Mouse (Mus musculus): ENCODE results near the gene Notum.
"Not testable (repeated sequence)": the region's sequence is repeated elsewhere in the genome, so short reads cannot be mapped to it uniquely, and the experiment has no call there.

Gene Notum

DNA sequence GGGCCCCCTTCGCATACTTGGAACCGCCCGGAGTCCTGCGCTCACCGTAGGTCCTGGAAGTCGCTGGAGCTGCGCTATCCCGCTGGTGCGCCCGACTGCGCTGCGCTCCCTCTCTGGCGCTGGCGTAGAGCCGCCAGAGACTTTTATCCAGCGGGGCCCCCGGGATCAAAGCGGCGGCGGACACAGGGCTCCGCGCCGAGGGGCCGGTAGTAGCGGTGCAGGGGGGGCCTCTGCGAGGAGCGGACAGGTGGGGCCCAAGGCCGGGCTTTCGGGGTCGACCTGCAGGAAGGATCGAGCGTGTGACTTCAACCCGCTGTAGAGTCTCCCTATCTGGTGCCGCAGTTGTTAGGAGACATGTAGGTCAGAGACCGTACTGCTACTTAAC, at the start of gene Notum:
TSS of gene Notum (minus strand) at position 100 of the 385 bp plus-strand sequence.
- DNase-seq = no peak

DNA sequence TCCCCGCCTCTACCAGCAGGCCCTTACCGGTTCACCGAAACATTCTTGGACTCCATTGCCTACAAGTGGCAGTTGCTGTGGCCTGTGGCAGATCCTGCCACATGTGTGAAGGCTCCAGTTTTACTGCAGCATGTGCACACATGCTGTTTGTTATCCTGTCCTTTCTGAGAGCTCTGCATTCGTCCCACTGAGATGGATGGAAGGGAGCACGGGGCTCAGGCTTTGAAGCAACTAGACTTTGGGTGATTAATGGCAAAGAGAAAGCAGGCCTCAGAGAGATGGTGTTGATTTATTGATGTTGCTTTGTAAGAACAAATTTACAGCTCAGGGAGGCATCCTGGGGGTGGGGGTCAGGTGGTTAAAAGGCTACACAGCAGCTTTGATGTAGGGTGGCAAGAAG, 49.7 kb upstream of the Notum start:
- no peak for DNase-seq

DNA sequence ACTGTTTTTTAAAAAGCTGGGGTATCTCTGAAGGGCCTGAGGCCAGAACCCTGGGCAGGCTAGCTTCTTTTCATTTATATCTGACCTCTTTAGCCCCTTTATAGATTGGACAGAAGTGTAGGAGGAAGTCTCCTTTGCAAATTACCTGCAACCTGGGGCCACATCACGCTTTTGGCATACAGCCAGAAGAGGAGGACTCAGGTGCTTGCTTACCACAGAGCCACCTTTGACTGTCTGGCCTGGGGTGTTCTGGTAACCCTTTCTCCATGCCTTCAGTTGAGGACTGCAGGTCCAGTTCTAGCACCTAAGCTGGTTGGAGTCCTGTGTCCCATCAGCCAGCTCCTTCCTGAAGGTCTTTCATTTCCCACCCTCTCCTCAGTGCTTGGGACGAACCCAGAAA, 48.6 kb upstream of the Notum start:
- no peak for DNase-seq

DNA sequence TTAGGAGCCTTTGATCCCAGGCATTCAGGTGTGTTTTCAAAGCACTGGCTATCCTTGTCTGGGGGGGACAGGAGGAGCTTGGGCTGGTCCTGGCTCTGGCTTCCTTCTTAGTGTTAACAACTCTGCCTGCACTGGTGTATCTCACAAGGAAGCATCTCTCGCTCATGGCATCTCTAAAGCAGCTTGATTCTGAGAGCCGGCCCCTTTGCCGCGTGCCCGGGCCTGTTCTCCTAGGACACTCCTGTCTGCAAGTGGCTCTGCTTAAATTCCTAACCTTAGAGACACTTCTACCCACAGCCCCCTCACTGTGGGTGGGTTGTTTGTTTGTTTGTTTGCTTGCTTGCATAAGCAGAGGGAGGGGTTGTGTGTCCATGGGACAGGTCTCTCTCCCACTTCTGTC, 47.0 kb upstream of the Notum start:
- DNase-seq = no peak

DNA sequence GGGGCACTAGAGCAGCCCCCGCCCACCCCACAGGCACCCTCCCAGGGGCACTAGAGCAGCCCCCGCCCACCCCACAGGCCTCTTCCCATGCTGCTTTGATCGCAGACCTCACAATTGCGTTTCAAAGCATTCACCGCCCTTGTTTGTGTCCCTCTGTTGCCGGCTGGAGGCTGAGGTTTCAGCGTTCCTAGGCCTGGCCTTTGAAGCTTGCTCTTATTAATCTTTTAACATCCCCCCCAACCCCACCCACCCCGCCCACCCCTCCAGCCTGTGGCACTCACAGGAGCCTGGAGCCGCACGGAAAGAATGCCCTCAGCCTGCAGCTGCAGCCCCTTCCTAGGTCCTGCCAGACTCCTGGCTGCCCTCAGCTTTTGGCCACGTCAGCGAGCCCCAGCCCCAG, 46.2 kb upstream of the Notum start:
- DNase-seq = no peak

DNA sequence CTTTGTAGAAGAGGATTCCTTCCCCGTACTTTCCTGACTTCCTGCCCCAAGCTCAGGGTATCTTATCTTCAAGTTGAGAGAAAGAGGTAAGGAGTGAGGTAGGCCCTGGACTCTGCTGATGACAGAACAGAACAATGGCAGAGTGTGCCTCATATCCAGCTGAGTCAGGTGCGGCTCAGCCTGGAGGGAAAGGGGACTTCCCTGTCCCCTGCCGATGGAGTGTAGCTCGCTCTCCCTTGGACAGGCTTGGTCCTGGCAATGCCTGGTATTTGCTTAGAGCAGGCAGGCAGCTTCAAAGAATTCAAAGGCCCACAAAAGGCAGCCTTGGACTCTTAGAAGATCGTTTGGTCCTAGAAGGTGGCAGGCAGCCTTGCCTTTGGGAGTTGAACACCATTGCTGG, 45.1 kb upstream of the Notum start:
- DNase-seq = no peak

DNA sequence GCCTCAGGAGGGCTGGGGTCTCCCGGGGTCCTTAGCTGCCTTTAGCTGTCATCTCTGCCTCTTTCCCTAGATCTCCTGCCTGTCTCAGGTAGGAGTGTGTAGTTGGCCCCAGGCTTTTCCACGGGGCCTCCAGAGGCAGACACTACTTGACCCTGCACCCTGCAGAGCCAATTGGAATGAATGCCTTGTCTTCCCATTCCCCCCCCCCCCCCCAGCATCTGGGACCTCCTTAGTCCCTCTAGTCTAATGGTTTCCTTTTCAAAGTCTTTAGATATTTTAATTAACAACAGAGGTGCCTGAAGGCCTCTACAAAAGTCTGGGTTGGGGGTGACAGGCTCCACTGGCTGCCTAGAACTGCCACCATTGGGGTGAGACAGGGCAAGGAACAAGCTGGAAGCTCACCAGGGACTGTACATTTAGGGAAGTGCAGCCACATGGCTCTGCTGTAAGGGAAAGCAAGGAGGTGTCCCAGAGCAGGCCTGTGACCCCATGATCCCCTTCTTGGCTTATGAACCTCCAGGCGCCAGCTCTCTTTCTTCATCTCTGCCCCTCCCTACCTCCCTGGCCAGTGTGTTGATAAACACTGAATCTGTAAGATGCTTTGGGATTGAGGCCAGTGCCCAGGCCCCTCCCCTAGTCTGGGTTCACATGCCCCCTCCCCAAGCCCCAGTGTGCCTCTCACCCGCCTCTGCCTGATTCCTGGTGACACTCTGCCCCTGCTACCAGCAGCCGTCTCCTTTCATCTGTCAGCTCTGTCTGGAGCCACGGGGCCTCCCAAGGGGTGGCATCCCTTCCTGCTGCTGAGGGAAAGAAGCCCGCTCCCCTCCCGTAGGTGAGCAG, 43.7 kb upstream of the Notum start:
- no peak for DNase-seq

DNA sequence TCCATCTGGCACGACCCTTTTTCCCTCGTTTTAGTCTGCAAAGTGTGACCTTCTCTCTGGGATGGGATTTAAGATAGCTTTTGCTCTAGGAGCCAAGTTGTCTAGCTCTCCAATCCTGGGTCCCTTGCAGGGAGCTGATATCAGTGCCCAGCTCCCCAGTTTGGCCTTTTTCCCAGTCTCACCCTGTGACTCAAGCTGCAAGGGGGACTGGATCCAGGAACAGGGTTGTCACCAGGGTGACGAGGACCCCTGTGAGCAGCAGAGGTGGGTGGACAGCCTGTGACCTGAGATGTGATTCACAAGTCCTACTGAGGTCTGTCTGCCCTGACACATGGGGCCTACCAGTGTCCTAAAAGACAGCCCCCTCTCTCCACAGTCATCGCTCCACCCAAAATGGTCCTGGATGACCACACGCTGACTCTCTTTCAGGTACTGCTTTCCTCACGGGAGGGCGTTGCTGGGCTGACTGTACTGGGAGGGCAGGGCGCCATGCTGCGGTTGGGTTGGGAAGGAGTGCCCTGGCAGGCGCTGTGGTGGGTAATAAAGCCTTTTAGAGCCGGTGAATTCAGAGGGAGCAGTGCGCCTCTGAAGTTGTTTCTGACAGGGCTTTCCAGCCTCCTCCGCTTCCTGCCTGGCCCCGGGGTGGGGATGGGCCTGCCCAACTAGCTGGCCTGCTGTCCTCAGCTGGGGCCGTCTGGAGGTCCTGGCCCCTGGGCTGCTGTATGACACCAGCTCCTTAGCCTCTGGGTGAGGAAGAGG, 42.9 kb upstream of the Notum start:
- DNase-seq = no peak

DNA sequence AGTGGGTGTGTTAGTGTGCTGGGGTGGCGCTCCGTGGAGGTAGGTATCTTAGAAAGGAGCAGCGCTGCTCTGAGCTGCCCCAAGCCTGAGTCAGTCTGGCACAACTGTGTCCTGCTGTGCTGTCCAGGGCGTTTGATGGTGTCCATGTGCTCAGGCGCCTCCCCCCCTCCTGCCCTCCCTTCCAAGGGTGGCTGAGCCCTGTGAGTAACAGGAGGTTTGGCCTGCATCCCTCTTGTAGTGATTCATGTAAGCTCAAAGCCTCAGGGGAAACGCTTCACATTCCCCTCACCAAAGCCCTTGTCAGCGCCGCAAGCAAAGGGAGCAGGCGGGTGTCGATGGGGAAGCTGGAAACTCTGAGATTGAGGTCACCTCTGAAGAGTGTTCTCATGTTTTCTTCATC, 36.8 kb upstream of the Notum start:
- no peak for DNase-seq

DNA sequence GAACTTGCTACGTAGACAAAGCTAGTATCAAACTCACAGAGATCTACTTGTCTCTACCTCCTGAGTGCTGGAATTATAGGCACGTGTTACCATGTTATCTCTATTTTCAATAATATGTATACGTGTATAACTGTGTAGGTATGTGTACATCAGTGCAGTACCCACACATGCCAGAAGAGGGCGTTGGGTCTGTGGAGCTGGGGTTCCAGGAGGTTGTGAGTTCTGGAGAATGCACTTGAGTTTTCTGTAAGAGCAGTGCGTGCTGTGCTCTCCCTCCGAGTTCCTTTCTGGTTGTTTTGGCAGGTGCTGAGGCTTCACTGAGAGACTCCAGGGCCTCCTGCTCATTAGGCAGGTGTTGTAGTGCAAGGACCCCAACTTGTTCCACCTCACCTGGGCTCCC, 35.6 kb upstream of the Notum start:
- DNase-seq = no peak

DNA sequence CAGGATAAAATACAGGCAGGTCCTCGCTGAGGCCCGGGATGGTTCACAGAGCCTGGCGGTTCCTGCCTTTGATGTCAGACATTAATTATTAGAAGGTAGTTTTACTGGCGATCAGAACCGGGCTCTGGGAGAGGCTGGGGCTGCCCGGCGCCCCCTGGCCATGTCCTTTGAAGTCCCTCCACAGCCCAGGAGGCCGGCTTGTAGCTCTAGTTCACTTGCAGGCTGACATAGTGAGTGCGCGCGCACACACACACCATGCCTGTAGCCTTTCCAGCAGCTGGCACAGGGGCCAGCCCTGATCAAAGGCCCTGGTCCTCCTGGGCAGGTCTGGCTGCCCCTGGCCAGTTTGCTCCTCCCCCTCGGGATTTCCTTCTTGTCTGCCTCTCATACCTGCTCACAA, 34.7 kb upstream of the Notum start:
- DNase-seq = peak; percentile 61

DNA sequence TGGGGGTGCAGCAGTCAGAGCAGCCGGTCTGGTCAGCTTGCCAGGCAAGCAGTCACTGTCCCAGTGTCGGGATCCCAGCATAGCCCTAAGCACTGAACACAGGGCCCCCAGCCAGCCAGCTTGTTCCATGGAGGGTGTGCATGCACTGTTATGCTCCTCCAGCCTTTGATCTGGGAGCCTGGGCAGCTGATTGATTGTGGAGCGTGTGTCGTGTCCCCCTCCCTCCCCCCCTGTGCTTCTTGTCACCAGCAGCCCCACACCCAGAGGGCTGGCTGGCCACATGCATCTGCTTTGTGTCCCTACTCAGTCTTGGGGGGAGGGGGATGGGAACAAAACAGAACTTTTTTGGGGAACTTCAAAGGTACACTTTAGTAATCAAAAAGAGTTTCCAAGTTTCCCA, 34.2 kb upstream of the Notum start:
- DNase-seq = no peak

DNA sequence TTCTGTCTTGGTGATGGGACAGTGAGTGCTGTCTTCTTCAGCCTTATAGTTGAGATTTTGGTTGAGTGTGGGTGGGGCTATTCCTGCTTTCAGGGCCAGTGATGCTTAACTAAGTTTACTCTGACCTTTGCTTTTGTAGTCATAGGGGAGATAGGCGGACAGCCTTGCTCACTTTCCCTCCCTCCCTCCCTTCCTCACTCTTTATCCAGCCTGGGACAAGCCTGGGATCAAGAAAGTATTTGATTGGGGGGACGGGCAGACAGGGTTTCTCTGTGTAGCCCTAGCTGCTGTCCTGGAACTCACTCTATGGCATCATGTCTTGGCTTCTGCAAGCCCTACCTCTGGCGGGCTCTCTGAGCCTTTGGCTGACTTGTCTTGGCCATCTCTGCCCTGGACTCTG, 32.5 kb upstream of the Notum start:
- no peak for DNase-seq

DNA sequence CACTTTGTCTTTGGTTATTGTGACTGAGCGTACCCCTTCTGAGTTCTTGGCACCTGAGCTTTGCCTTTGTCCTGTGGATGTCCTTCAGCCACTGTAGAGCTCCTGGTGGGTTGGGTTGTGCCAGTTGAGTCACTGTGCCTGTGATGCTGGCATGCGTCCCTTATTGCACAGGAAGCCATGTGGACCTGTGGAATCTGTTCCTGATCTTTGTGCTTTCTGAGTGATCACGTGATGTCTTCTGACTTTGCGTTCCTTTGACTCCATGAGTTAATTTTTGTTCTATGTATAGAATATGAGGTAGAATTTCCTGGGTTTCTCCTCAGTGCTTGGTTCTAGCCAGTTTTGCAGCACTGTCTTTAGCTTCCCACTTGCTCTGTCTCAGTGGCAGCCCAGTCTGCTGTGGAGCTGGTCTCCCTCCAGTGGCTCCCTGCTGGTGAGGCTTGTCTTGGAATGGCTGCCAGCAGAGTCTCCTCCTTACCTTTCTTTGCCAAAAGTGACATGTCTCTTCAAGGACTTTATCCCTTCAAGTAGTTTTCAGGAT, 31.6 kb upstream of the Notum start:
- DNase-seq = peak; percentile 71

DNA sequence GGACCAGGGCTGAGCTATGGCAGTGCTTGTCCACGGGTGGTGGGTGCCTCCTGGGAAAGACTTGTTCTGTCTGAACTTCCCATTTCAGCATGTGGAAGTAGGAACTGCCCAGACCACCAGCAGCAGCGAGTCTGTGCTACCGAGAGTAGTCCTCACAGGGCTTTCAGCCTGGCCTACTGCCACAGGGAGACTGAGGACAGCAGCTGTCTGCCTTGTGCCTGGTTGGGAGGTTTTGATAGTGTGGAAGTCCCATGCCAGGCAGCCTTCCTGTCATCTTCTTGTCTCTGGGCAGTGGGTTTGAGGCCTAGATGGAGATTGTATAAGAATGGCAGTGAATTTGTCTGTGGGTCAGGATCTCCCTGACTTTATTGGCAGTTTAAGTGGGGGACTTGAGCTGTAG, 28.4 kb upstream of the Notum start:
- DNase-seq = no peak

DNA sequence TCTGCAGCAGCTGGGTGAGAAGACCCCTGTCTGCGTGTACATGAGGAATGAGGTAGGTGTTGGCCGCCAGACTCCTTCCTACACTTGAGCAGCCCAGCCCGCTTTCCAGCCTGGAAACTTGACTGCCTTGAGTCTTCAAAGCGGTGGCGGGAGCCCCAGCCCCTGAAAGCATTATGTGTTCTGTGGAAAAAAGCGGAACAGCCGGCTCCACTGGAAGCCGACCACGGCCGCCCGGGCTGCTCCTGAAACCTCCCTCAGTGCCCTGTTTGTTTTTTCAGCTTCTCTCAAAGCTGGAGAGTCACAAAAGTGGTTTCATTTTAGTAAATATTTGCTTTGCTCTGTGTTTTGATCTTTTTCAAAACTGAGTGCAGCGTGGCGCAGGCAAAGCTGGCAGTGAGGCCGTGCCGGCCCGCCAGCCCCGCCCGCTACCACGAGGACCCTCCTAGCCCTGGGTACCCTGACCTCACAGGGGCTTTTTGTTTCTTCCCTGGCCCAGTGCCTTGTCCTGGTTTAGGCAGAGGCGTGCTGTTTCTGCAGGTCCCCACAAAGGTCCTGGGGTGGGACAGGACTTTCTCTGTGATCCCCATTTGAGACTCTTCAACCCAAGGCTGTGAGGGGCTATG, 25.8 kb upstream of the Notum start:
- no peak for DNase-seq

DNA sequence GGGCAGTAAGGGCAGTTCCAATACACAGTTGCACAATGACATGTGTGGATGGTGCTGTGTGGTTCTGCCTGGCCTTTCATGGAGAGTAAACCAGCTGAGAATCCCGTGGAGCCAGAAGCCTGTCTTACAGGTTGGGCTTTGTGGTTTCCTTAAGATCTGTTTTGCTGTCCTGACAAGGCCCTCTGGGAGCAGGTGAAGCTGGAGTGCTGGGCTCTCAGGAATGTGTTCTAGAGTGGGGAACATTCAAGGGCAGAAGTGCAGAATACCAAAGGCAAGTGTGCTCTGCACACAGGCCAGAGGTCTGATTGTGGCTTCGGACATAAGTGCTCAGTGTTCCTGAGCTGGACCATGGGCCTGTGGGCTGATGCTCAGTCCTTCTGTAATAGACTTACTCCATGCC, 23.7 kb upstream of the Notum start:
- DNase-seq = no peak

DNA sequence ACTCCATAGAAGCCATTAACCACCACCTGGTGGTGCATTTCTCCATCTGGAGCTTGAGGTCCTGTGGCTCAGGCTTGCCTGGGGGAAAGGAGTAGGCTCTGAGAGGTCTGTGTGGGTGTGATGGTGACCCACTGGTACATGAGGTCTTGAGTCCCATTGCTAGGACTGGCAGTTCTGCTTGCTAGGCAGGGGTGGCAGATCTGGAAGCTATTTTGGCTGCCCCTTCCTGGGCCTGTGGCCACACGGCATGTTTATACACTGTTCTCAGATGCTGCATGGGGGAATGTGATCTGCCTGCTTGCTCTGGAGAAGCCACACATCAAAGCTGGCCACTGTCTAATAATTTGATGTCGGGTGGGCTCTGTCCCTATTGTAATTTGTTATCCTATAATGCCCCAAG, 23.1 kb upstream of the Notum start:
- DNase-seq = no peak

DNA sequence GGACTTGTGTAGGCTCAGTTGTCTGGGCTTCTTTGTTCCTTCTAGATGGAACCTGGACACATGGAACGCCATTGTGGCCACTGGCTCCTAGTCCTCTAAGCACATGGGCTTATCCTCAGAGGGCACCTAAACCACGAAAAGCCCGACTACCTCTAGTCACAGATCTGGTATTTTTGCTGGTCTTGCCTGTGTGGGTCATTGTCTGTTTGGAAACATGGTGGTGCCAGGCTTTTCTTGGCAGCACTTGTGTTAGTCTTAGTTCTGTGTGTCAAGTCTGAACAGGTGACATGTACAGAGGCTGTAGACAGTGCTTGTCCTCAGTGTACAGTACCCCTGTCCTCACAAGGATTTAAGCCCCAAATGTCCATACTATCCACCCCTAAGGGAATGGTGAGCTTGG, 22.6 kb upstream of the Notum start:
- no peak for DNase-seq

DNA sequence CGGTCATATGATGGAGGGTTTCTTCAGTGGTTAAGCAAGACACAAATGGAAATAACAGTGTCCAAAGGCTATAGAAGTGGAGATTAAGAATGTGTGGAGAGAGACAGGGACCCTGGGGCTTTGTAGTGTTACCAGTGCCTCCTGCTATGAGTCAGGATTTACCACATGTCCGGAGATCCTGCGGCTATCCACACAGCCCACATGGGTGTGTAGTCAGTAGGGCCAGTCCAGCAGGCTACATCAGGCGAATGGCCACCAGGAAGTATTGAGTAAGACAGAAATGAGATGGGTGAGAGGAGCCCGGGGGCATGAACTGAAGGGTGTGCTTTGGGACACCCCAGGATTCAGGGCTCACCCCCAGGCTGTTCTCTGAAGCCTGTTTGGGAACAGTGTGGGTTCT, 21.7 kb upstream of the Notum start:
- no peak for DNase-seq

DNA sequence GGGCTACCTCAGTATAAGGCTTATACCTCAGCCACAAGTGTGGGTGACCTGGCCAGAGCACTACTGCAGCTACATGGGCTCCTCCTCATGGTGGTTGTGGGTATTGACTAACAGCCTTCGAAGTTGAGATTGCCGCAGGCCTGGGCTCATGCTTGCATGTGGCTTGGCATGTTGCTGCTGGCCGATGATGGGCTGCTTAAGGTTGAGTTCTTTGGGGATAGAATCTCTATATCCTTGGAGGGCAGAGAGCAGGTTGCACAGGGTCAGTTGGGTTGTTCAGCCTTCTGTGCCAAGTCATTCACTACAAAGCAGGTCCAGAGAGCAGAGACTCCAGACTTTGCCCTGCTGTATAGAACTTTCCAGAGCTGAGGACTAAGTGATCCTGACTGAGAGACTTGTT, 18.9 kb upstream of the Notum start:
- peak; percentile 67 for DNase-seq

DNA sequence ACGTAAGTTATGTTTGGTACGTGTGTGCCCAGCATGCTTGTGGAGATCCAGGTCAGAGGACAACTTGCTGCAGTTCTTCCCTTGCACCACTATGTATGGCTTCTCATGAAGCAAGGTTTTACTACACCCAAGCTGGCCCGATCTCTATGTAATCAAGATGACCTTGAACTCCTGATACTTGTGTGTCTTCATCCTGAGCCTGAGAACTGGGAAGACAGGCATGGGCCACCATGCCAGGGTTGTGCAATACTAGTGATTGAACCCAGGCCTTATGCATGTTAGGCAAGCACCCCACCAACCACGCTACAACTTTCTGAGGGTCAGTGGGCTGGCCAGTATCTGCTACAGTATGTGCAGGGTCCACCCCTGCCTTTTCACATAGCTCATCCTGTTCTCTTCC, 16.0 kb upstream of the Notum start:
- no peak for DNase-seq

DNA sequence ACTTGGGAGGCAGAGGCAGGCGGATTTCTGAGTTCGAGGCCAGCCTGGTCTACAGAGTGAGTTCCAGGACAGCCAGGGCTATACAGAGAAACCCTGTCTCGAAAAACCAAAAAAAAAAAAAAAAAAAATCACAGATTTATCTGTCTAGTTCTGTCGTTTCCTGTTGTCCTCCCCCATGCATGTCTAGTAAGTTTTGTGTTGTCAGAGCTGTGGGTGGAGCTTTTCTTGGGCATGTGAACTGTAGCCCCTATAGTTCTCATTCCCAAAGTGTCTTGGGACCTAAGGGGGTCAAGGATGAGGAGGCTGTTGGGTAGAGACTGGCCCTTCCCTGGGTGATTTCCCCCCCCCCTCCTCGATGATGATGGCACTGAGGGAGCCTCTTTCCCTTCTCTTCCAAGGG, 14.9 kb upstream of the Notum start:
- not testable (repeated sequence) for DNase-seq

DNA sequence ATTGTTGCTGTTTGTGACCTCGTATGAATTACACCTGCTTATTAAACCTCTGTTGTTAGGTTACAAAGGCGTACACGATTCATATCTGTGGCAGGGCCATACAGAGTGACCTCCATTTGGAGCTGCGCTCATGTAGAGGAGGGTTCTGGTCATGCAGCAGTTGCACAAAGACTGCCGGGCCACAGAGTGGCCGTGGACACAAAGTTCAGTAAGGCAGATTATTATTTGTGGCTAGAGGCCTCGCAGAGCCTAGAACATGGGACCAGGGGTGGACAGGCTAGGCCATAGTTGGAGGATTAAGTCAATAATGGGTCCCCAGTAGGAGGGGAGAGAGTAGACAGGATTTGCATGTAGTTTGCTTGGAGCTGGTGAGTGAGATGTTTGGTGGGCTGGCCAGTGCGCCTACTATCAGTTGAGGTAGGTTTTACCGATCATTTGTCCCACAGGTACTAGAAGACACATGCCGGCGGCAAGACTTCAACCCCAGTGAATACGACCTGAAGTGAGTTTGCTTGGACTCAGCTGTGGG, 12.7 kb upstream of the Notum start:
- no peak for DNase-seq

Data from kidney, adult 18-20 months (tissue).